Mouse (Mus musculus) kidney, adult 9 months (tissue): ENCODE measurements around the gene Polr1d.

Experiments
- DNase-seq: peaks from one replicate; pipeline ENCODE4 v3.0.0; 2022

The Polr1d gene

DNA sequence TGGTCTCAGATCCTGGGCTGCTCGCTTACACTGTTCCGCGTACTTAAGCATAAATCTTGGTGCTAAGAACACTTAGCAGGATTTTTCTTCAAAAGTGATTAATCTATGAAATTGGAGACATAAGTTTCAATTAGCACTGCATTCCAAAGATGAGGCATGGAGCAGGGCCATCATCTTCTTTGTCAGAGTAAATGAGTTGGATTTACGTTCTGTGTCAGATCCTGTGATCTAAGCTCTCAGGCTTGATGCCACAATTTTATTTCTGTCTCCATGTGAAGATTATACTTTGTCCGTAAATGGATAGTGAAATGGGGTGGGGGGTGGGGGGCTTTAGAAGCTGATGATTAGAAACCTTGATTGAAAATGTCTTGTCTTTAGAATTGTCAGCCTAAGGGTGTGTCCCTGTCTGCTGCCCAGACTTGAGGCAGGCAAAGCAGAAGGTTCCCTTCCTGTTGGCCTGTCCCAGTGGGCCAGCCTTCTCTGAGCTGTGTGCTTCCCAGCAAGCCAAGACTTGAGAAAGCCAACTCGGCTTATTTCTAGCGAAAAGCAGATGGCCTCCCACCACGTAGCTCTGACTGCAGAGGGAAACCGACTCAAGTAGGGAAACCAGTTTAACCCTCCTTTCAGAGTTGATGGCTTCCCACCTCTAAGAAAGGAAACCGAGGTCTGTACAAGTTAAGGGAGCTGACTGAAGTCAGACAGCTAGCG is 13.6 kb downstream of the Polr1d start:
- DNase-seq = no peak

DNA sequence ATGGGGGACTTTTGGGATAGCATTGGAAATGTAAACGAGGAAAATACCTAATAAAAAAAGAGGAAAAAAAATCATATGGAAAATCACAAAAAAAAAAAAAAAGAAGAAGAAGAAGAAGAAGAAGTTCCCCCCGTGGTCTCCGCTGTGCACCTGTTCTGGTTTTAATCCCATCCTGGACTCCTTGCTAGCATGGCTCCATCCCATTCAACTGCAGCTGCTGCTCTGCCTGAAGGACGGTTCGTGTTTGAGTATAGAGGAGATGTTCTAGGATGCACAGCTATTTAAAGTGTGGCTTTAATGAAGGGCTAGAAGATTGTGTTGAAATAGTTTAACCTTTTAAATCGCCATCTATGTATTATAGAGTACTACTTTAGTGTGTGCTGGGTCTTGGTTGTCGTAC is 15.6 kb downstream of the Polr1d start:
- DNase-seq = no peak

DNA sequence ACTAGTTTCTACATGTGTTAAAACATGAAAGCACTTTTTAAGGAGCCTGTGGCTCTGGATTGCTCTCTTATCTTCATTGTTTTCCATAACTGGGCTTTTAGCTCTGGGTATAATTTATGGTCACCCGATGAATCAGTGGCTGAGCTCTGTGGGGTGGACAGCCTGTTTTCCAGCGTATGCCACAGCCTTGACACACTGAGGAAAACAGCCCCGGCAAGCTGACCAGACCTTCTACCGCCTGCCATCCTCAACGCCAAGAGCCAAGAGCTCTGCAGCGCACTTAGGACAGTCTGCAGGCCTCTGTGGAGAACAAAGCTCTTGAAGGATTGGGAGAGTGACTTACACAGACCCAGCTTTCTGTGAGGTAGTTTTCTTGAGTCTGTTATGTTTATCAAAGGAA is 17.4 kb downstream of the Polr1d start:
- no peak for DNase-seq

DNA sequence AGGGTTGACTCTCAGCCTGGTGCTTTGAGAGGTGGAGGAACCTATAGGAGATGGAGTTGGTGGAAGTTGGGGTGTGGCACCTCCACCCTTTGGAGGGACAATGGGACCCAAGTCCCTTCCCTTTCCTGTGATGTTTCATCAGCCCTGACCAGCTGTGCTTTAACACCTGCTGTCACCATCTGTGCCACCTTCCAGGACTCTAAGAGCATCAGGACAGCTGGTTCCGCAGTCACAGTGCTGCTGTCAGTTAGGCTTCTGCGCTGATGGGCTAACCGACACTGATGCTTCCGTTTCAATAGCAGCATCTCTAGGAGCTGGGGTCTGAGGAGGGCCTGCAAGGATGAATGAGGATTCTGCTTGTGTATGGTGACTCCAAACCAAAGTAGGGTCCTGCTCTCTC is 19.7 kb downstream of the Polr1d start:
- DNase-seq = no peak

DNA sequence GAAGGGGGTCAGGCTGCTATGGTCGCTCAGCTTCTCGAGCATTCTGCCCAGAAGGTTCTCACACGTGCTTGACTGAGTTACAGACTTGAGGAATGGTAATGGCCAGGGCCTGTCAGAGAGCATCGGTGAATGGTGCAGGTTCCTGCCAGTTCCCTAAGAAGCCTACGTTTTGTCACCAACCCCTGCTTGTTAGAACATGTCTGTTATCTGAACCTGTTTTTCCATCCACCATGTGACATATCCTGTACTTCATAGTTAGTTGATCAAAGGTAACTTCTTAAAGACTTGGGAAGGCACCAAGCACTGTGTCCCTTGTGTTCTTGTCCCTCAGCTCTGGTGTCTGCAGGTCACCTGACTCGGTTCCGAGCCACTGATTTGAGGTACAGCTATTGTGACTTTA is 21.8 kb downstream of the Polr1d start:
- no peak for DNase-seq

DNA sequence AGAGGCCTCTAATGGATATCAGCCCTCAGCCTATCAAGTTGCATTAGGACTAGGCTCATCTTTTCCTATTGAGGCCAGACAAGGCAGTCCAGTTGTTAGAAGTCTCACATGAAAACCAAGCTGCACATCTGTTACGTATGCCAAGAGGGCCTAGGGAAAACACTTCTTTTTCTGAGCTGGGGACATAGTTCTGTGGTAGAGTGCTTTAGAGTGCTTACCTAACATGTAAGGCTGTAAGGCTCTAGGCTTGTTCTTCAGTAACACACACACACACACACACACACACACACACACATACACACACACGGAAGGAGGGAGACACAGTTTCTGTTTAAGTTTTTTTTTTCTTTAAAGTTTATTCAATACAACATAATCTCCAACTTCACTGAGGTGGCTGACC is 23.3 kb downstream of the Polr1d start:
- DNase-seq = no peak

DNA sequence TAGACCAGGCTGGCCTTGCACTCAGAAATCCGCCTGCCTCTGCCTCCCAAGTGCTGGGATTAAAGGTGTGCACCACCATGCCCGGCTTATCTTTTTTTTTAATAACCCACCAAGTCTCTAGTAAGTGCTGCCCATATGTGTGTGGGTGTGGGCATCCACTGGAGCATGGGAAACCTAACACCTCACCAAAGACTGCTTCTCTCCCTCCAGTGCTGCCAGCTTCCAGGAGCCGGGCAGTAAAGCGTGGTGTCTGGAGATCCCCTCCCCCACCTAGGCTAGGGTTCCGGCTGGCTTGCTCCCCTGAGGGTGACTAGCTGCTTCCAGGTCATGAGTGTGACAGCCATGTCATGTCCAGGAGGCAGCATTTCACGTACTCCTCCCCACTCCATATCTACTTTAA is 25.4 kb downstream of the Polr1d start:
- no peak for DNase-seq

DNA sequence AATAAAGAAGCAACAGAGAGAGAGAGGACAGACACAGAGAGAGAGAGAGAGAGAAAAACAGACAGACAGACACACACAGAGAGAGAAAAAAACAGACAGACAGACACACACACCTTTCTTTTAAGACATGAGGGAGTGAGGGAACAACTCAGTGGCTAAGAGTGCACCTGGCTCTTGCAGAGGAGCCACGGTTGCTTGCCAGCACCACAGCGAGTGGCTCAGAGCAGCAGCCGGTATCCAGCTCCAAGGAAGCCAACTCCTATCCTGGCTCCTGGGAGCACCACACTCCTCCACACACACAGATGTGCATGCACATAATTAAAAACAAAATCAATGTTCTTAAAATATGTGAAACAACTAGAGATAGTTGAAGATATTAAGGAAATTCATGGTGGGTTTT is 30.4 kb downstream of the Polr1d start:
- no peak for DNase-seq

DNA sequence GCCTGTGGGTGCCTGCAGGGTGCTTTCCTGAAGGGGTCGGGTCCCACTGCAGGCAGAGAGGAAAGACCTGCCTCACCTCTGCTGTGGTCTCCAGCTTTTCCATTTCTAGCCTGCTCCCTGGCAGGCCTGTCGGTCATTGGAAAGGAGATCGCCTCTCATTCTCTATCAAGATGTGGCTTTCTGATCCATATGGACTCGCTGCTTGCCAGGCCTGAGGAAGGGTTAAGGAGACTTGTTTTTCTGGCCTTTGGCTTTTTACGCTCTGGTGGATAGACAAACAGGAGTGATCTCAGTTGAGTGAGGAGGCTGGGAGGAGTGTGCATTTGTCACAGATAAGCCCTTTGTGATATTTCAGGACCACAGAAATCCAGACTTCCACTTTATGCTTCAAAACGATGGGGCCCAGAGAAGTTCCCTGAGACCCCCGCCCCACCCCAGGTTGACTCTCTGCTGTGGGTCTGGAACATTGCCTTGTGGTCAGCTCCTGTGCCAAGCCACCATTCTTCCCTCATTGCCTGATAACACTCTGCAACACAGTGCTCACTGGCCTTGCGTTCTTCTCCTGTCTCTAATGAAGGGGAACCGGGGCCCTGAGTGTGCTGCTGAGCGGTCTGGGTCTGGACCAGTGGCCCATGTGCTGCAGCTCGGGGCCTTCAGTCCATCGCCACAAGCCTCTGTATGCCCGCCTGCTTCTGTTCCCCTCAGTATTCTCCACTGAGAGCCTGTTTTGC is 32.2 kb downstream of the Polr1d start:
- DNase-seq = peak; percentile 68

DNA sequence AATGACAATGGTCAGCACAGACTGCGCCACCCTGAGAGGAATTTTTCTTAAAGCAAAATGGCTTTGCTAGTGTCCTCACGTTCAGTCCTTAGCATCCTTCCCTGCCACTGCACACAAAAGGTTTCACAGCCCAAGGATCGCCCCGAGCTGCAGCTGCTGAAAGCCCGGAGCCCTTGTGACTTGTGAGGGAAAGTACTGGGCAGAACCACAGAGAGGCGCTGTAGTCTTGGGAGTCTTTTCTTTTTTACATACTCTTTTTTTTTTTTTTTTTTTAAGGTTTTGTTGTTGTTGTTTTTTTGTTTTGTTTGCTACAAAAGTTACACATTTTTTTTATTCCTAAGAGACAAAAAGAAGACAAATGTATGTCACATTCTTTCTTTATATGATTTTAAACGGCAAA is 37.9 kb downstream of the Polr1d start:
- no peak for DNase-seq

DNA sequence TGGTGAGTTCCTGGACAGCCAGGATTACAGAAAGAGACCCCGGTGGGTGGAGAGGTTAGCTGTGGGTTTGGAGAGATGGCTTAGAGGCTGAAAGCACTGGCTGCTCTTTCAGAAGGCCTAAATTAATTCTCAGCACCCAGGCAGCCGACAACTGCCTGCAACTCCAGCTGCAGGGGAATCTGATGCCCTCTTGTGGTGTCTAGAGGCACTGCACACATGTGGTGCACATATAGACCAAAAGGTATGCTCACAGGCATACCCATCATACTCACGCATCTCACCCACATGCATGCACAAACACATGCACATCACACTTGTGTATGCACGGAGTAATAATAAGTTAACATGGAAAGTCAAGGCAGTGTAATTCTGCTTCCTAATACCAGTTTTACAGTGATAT is 38.8 kb downstream of the Polr1d start:
- DNase-seq = no peak

DNA sequence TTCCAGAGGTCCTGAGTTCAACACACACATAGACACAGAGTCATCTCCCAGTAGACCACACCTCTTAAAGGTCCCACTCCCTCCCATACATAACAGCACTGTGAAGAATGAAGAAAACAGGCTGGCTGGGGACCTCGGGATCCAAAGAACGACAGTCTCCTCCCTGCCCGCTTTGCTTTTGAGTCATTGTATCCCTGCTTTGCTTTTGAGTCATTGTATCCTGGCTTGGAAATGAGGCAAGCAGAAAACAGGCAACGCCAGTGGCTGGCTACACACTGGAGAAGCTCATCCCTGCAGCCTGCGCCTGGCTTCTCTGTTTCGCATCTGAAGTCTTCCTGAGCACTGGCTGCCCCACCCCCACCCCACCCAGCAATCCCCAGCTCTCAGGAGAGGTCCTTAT is 40.2 kb downstream of the Polr1d start:
- DNase-seq = no peak

DNA sequence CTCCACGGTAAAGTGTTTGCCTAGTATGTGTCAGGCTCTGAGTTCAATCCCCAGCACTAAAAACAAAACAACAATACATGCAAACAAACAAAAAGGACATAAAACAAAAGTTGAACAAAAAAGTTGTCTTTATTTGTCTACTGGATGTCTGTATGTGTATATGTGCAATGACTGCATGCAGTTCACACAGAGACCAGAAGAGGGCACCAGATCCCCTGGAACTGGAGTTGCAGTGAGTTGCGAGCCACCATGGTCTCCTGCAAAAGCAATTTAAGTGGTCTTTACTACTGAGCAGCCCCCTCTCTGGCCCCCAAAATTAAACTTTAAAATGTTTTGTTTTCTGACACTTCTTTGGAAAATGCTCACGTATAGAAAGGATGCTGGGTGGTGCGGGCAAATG is 44.3 kb downstream of the Polr1d start:
- DNase-seq = no peak

DNA sequence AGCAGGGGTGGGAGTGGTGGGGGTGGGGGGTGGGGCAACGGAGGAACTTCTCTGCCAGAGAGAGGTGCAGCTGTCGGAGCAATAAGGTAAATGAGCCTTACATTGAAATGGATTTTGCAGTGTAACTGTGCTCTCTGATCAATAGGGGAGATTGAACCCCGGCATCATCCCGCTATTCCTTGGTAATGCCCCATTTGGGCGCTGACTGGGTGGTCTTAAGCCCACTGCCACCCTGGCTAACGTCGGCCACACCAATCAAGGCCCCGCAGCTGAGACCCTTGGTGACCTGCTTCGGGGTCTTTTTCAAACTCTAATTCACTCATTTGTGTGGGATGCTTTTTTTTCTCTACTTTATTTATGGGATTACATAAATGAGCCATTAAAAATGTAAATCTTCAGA is 47.9 kb downstream of the Polr1d start:
- no peak for DNase-seq

DNA sequence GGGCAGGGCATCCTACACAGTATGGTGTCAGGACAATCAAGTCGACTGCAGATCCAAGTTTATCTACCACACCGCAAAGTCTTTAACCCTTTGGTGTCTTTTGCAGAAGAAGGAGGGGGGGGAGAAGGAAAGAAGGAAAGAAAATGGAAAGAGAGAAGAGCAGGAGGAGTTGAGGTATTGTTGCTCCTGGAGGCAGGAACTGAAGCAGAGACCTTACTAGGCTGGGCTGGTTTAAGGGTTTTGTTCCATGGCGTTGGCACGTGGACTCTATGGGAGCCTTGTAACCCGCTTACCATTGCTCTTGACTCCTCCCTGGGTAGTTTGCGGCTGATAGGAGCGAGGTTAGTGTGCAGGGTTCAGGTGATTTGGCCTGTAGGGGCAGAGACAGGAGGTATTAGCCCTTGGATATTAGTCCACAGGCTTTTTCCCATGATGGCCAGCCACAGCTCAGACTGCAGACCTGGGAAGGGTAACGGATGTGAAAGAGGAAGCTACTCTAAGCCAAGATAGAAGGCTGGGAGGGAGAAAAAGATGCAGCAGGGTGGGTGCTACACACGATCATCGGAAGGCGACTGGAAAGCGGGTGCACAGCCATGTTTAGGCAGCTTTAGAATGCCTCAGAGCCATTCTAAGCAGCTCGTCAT is 48.8 kb downstream of the Polr1d start:
- no peak for DNase-seq

DNA sequence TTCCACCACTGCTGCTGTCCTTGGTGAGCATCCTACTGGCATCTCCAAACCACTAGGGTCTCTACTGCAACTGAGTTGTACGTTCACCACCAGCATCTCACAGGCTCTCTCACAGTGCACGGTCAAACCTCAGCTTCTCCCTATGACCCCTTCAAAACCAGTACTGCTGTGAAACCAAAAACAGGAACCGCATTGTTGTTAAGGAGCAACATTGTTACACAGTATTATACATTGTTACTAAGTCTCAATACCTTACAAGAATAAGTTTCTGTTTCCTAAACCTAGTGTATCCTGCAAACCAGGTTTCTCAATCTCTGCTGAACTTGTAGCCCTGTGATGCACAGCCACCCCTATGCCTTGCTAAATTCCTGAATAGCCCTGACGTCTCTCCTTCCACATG is 51.0 kb downstream of the Polr1d start:
- no peak for DNase-seq

DNA sequence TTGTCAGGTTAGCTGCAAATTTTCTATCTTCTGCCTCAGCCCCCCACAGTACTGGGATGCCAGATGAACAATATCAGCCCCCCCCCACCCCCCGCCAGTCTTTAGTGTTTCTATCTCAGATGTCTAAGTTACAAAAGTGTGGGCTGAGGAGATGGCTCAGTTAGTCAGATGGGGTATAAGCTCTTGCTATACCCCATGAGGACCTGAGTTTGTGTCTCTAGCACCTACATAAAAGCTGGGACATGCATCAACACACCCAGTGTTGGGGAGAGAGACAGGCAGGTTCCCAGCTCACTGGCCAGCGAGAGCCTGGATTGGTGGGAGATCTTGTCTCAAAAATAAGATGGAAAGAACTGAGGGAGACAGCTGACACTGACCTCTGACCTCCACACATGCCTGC is 52.6 kb downstream of the Polr1d start:
- DNase-seq = no peak

DNA sequence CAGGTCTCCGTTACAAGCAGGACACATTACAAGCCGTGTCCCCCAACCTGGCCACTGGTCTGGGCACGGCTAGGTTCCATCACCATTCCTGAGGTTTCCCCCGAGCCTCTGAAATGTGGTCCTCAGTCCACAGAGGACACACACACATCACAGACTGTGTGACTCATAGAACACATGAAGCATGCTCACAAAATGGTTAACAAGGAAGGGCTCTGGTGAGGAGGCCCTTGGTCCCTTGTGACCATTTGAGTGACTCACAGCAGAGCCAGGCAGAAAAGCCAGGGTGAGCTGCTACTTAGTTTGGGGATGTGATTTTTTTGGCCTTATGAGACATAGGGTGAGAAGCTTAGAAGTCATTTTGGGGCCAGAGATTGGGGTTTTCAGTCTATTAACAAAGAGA is 55.1 kb downstream of the Polr1d start:
- DNase-seq = no peak

DNA sequence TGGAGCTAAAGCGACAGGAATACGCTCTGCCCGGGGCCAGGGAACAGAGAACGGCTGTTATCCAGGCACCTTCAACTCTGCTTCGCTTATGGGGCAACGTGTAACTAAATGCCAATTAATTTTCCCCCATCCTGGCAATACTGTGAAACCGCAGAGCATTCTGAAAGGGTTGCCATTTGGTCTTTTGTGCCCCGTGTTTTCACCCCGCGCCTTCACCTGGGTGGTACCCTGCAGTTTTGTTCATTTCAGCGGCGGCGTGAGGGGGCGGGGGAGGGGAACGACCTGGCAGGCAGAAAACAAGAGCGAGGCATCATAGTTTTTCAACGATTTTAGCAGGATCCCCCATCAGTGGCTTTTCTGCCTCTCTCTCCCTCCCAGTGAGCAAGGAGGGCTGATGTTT is 56.8 kb downstream of the Polr1d start:
- DNase-seq = no peak

DNA sequence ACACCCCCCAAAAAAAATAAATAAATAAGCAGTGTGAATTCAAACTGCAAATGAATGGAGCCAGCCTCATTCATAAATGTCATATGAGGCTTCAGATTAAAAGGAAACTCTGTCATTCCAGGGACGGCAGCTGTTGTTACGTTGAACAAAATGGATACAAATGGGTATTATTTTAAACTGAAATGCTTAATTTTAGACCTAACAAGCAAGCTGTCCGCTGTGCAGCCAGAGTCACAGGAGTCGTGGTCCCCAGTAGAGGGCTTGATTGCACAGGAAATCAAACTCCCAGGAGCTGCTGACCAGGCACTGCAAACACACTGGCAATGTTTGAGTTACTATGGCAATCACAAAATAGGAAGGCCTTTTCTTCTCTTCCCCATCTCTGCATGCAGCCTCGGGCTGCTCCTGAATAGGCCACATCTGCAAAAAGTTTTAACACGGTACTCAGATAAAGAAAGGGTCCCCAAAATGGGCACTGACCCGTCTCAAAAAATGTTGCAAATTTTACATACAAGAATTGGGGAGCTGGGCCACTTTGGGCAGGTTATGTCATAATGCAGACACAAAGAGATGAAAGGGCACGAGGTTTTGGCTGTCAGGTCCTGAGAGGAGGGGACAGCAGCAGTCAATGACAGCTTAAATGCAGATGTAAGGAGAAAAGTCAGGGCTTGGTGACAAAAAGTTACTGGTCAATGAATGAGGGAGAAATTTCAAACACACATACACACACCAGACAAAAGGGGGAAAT is 57.7 kb downstream of the Polr1d start:
- DNase-seq = no peak

DNA sequence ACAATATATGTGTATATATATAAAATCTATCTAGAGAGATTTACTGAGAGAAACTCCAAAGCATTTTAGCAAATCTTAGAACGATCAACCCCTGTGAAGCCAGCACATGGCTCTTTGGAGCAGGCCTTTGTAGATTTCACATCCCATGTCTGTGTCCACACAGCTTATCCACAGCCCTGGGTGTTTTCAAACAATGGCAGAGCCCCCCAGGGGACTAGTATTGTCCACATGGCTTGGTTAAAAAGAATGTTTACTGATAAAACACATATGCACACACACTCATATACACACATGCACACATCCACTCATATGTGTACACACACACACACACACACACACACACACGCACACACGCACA is 58.2 kb downstream of the Polr1d start:
- no peak for DNase-seq

DNA sequence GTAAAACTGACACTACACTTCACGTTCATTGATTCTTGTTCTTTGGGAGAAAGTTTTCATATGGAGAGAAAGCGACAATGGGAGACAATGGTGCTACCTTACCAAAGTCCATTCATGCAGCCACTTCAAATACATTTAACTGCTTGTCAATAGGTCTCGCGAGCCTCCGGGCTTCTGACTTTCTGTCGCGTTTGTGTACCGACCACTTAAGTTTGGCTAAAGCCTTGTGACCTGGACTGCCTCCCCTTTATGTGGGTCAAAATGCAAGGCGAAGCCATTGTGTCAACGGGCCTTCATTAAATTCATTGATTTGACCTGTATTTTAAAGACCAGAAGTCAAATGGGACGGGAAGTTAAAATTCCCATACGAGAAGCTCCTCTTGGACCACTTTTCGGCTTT is 59.1 kb downstream of the Polr1d start:
- DNase-seq = no peak

DNA sequence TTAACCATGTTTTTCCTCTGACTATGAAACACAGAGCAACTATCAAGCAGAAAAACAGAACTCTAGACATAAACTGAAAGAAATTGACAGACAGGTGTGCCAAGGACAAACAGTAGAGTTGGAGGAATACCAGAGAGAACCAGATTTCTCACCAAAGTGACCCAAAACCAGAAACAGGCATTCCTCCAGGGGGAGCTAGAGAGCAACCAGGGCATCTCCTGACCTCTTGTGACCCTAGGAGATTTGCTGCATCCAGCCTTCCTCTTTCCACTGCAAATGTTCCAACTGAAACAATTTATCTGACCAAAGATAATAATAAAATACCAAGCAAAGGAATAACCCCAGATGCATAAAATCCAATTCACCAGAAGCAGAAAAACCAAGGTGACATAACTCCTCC is 70.5 kb downstream of the Polr1d start:
- no peak for DNase-seq
